ENCODE assay signal across 12 mouse cellular contexts in genomic region chr14:47096357-47096756, GRCm38 (mm10).
DNase-seq lines count a peak whose midpoint lies in the region; ATAC-seq and TF ChIP-seq lines count a peak whose summit lies in the region.
"Had no signal": no experiment of that assay in that cellular context is flagged by ENCODE, and none has a peak within 500 bp of the region (broad histone marks: within the 10 kb centered on the region; RNA-seq: fewer than 3 reads in every experiment).

No protein-coding gene starts in this region.

- H3K9me3 ChIP-seq in forebrain, embryonic 16.5 days (ENCODE audit: control insufficient read depth, low read length), result no peaks in the 10 kb centered on the region
- H3K9me3 ChIP-seq in forebrain, embryonic 12.5 days, result no peaks in the 10 kb centered on the region
- H3K9me3 ChIP-seq in midbrain, postnatal 0 days (ENCODE audit: low read length), result no peaks in the 10 kb centered on the region
- H3K9me3 ChIP-seq in midbrain, embryonic 14.5 days (ENCODE audit: control insufficient read depth, low read length), result no peaks in the 10 kb centered on the region
- H3K9me3 ChIP-seq in heart, postnatal 0 days (replicated peaks; ENCODE audit: control insufficient read depth, low read length), result no peaks in the 10 kb centered on the region
- no peaks in the 10 kb centered on the region for H3K9me3 ChIP-seq in kidney, embryonic 15.5 days (replicated peaks)
- H3K9me3 ChIP-seq in hindbrain, embryonic 10.5 days, result no peaks in the 10 kb centered on the region
- H3K9me3 ChIP-seq: G1E; limb, embryonic 13.5 days; lung, embryonic 15.5 days had no signal

- H3K27ac ChIP-seq in forebrain, embryonic 16.5 days (ENCODE audit: low read length), result no peak overlapping the region
- no peak overlapping the region for H3K27ac ChIP-seq in forebrain, embryonic 12.5 days
- H3K27ac ChIP-seq in midbrain, postnatal 0 days (ENCODE audit: low read depth, low read length), result no peak overlapping the region
- no peak overlapping the region for H3K27ac ChIP-seq in midbrain, embryonic 14.5 days (replicated peaks; ENCODE audit: low read depth, low read length)
- H3K27ac ChIP-seq in heart, postnatal 0 days (ENCODE audit: low read depth), result peak overlapping the region; percentile 87
- no peak overlapping the region for H3K27ac ChIP-seq in kidney, embryonic 15.5 days
- H3K27ac ChIP-seq in hindbrain, embryonic 10.5 days, result no peak overlapping the region
- H3K27ac ChIP-seq: limb, embryonic 13.5 days; lung, embryonic 15.5 days had no signal

- no peak overlapping the region for H3K9ac ChIP-seq in forebrain, embryonic 16.5 days (replicated peaks; ENCODE audit: low read depth, low read length)
- H3K9ac ChIP-seq in forebrain, embryonic 12.5 days, result no peak overlapping the region
- no peak overlapping the region for H3K9ac ChIP-seq in midbrain, postnatal 0 days (replicated peaks; ENCODE audit: low read length, poor library complexity, severe bottlenecking)
- no peak overlapping the region for H3K9ac ChIP-seq in midbrain, embryonic 14.5 days (replicated peaks; ENCODE audit: low read length)
- H3K9ac ChIP-seq in heart, postnatal 0 days (replicated peaks; ENCODE audit: low read depth, low read length), result no peak overlapping the region
- no peak overlapping the region for H3K9ac ChIP-seq in kidney, embryonic 15.5 days
- H3K9ac ChIP-seq: limb, embryonic 13.5 days; lung, embryonic 15.5 days had no signal

- H3K4me2 ChIP-seq in forebrain, embryonic 16.5 days (ENCODE audit: low read length), result no peak overlapping the region
- no peak overlapping the region for H3K4me2 ChIP-seq in forebrain, embryonic 12.5 days
- H3K4me2 ChIP-seq in midbrain, postnatal 0 days (ENCODE audit: low read depth, low read length, poor library complexity, severe bottlenecking), result no peak overlapping the region
- no peak overlapping the region for H3K4me2 ChIP-seq in midbrain, embryonic 14.5 days (ENCODE audit: low read length)
- no peak overlapping the region for H3K4me2 ChIP-seq in heart, postnatal 0 days (ENCODE audit: low read depth, low read length)
- H3K4me2 ChIP-seq in kidney, embryonic 15.5 days, result no peak overlapping the region
- H3K4me2 ChIP-seq: limb, embryonic 13.5 days; lung, embryonic 15.5 days had no signal

- peak; percentile 8 for DNase-seq in midbrain, postnatal 0 days (ENCODE audit: low spot score)
- no peak for DNase-seq in midbrain, embryonic 14.5 days
- DNase-seq in heart, postnatal 0 days (ENCODE audit: low spot score), result peak; percentile 79
- peak; percentile 25 to 63 for DNase-seq in lung, postnatal 4 days
- DNase-seq in hindbrain, embryonic 10.5 days (ENCODE audit: low spot score), result no peak
- DNase-seq: kidney, postnatal 10 days had no signal

- TF ChIP-seq EP300 in heart, postnatal 0 days (IDR thresholded peaks at IDR 0.05; ENCODE audit: low read depth), result no peak

- H3K4me1 ChIP-seq in forebrain, embryonic 16.5 days (replicated peaks; ENCODE audit: control insufficient read depth, insufficient read depth, low read length), result peaks cover 9% of the 10 kb centered on the region
- H3K4me1 ChIP-seq in forebrain, embryonic 12.5 days, result no peaks in the 10 kb centered on the region
- H3K4me1 ChIP-seq in midbrain, postnatal 0 days (ENCODE audit: insufficient read depth, low read length), result no peaks in the 10 kb centered on the region
- H3K4me1 ChIP-seq in midbrain, embryonic 14.5 days (ENCODE audit: control insufficient read depth, insufficient read depth, low read length), result no peaks in the 10 kb centered on the region
- peaks cover 20% of the 10 kb centered on the region for H3K4me1 ChIP-seq in heart, postnatal 0 days (ENCODE audit: control insufficient read depth, insufficient read depth)
- H3K4me1 ChIP-seq in kidney, embryonic 15.5 days, result peaks cover 11% of the 10 kb centered on the region
- H3K4me1 ChIP-seq in hindbrain, embryonic 10.5 days (replicated peaks), result no peaks in the 10 kb centered on the region

- no peak for TF ChIP-seq CTCF in midbrain, postnatal 0 days (IDR thresholded peaks at IDR 0.05)
- TF ChIP-seq CTCF in heart, postnatal 0 days (IDR thresholded peaks at IDR 0.05; ENCODE audit: low read depth), result no peak

- H3K36me3 ChIP-seq in forebrain, embryonic 16.5 days (ENCODE audit: control insufficient read depth, insufficient read depth), result no peaks in the 10 kb centered on the region
- no peaks in the 10 kb centered on the region for H3K36me3 ChIP-seq in forebrain, embryonic 12.5 days (replicated peaks)
- peaks cover 14% of the 10 kb centered on the region; the same call in 1 of the 2 replicates for H3K36me3 ChIP-seq in midbrain, postnatal 0 days (ENCODE audit: insufficient read depth, low read length)
- no peaks in the 10 kb centered on the region for H3K36me3 ChIP-seq in midbrain, embryonic 14.5 days (ENCODE audit: control insufficient read depth, insufficient read depth, low read length)
- H3K36me3 ChIP-seq in heart, postnatal 0 days (replicated peaks; ENCODE audit: control insufficient read depth, insufficient read depth, low read length), result peaks cover 41% of the 10 kb centered on the region
- no peaks in the 10 kb centered on the region; the same call in 1 of the 2 replicates for H3K36me3 ChIP-seq in kidney, embryonic 15.5 days
- 0 out of 2 replicates have a peak, but pooled peaks cover 4% of the 10 kb centered on the region for H3K36me3 ChIP-seq in hindbrain, embryonic 10.5 days
- H3K36me3 ChIP-seq: G1E; lung, embryonic 15.5 days had no signal

- peak; percentile 7; the same call in 1 of the 2 replicates for ATAC-seq in forebrain, embryonic 16.5 days
- ATAC-seq in forebrain, embryonic 12.5 days (ENCODE audit: low FRiP score), result no peak
- ATAC-seq in midbrain, postnatal 0 days (ENCODE audit: low FRiP score), result no peak
- ATAC-seq in midbrain, embryonic 14.5 days (ENCODE audit: low FRiP score, low TSS enrichment), result no peak
- peak; percentile 84 for ATAC-seq in heart, postnatal 0 days (ENCODE audit: insufficient read depth, low read depth)
- ATAC-seq in kidney, embryonic 15.5 days (replicated peaks; ENCODE audit: low FRiP score), result no peak

- no peaks in the 10 kb centered on the region for H3K27me3 ChIP-seq in forebrain, embryonic 16.5 days (replicated peaks; ENCODE audit: control insufficient read depth, insufficient read depth, low read length)
- no peaks in the 10 kb centered on the region for H3K27me3 ChIP-seq in forebrain, embryonic 12.5 days
- H3K27me3 ChIP-seq in midbrain, postnatal 0 days (ENCODE audit: insufficient read depth, low read length), result no peaks in the 10 kb centered on the region
- no peaks in the 10 kb centered on the region for H3K27me3 ChIP-seq in midbrain, embryonic 14.5 days (ENCODE audit: control insufficient read depth, insufficient read depth, low read length)
- no peaks in the 10 kb centered on the region for H3K27me3 ChIP-seq in heart, postnatal 0 days (ENCODE audit: control insufficient read depth, insufficient read depth, low read length)
- no peaks in the 10 kb centered on the region for H3K27me3 ChIP-seq in kidney, embryonic 15.5 days
- no peaks in the 10 kb centered on the region for H3K27me3 ChIP-seq in hindbrain, embryonic 10.5 days (ENCODE audit: insufficient read depth, poor library complexity, severe bottlenecking)
- H3K27me3 ChIP-seq: limb, embryonic 13.5 days; lung, embryonic 15.5 days had no signal

- WGBS in forebrain, embryonic 16.5 days, result 80% methylated on average over 5 of the region's 5 CpGs
- 90% methylated on average over 5 of the region's 5 CpGs for WGBS in forebrain, embryonic 12.5 days
- WGBS in midbrain, postnatal 0 days, result 74% methylated on average over 5 of the region's 5 CpGs
- WGBS in midbrain, embryonic 14.5 days, result 87% methylated on average over 5 of the region's 5 CpGs
- WGBS in heart, postnatal 0 days, result 37% methylated on average over 5 of the region's 5 CpGs
- 90% methylated on average over 5 of the region's 5 CpGs for WGBS in kidney, embryonic 15.5 days
- WGBS in hindbrain, embryonic 10.5 days, result 84% methylated on average over 5 of the region's 5 CpGs

- no peak overlapping the region for H3K4me3 ChIP-seq in forebrain, embryonic 16.5 days (replicated peaks; ENCODE audit: low read length)
- H3K4me3 ChIP-seq in forebrain, embryonic 12.5 days (replicated peaks), result no peak overlapping the region
- no peak overlapping the region for H3K4me3 ChIP-seq in midbrain, postnatal 0 days (ENCODE audit: low read depth, low read length)
- H3K4me3 ChIP-seq in midbrain, embryonic 14.5 days (replicated peaks; ENCODE audit: low read depth, low read length), result no peak overlapping the region
- no peak overlapping the region for H3K4me3 ChIP-seq in heart, postnatal 0 days (ENCODE audit: low read depth, low read length)
- no peak overlapping the region for H3K4me3 ChIP-seq in kidney, embryonic 15.5 days (replicated peaks)
- no peak overlapping the region for H3K4me3 ChIP-seq in hindbrain, embryonic 10.5 days
- H3K4me3 ChIP-seq: limb, embryonic 13.5 days; lung, embryonic 15.5 days had no signal

Comparison
In these comparisons a context has a peak if more than half of its experiments do, and no peak if none do; other contexts are left out.
1. ATAC-seq: peak in forebrain, embryonic 16.5 days (single experiment) and heart, postnatal 0 days (single experiment); none in forebrain, embryonic 12.5 days (single experiment), midbrain, postnatal 0 days (single experiment), midbrain, embryonic 14.5 days (single experiment) and kidney, embryonic 15.5 days (single experiment).
2. DNase-seq: peak in midbrain, postnatal 0 days (single experiment), heart, postnatal 0 days (single experiment) and lung, postnatal 4 days (2 of 2); none in midbrain, embryonic 14.5 days (single experiment) and hindbrain, embryonic 10.5 days (single experiment).